In genomic region chr16:30063984-30064453, GRCm38 (mm10) we compare ENCODE assay signal across 8 mouse cellular contexts. TPM values are rescaled to one million over a fixed set of nuclear protein-coding genes. Genes with fewer than 3 reads are reported as not detected.
DNase-seq lines count a peak whose midpoint lies in the region; ATAC-seq and TF ChIP-seq lines count a peak whose summit lies in the region.

TSS of gene Hes1 (plus strand) at chr16:30064384.

- H3K4me1 ChIP-seq in embryonic facial prominence, embryonic 12.5 days = peaks cover 45% of the 10 kb centered on the region
- H3K4me1 ChIP-seq in heart, adult 2 months (ENCODE audit: control insufficient read depth, insufficient read depth, low read length) = peaks cover 9% of the 10 kb centered on the region
- H3K4me1 ChIP-seq in kidney, adult 2 months (ENCODE audit: control insufficient read depth, insufficient read depth, low read length) = peaks cover 18% of the 10 kb centered on the region; the same call in 1 of the 2 replicates
- H3K4me1 ChIP-seq in limb, embryonic 13.5 days = peaks cover 57% of the 10 kb centered on the region
- H3K4me1 ChIP-seq in midbrain, embryonic 16.5 days (ENCODE audit: control insufficient read depth, insufficient read depth, low read length) = peaks cover 30% of the 10 kb centered on the region

- peak within 1 kb of the TSS; percentile 97 for H3K27ac ChIP-seq in embryonic facial prominence, embryonic 12.5 days
- H3K27ac ChIP-seq in heart, adult 2 months = peak within 1 kb of the TSS; percentile 93
- H3K27ac ChIP-seq in kidney, adult 2 months (ENCODE audit: insufficient read depth, low read depth, low read length) = peak within 1 kb of the TSS; percentile 96
- H3K27ac ChIP-seq in limb, embryonic 13.5 days = peak within 1 kb of the TSS; percentile 98
- H3K27ac ChIP-seq in midbrain, embryonic 16.5 days (ENCODE audit: low read length) = peak within 1 kb of the TSS; percentile 74

- peak within 1 kb of the TSS; percentile 94 for H3K4me2 ChIP-seq in embryonic facial prominence, embryonic 12.5 days (replicated peaks)
- peak within 1 kb of the TSS; percentile 89 for H3K4me2 ChIP-seq in limb, embryonic 13.5 days (replicated peaks)
- peak within 1 kb of the TSS; percentile 95 for H3K4me2 ChIP-seq in midbrain, embryonic 16.5 days (ENCODE audit: low read length)

- WGBS in embryonic facial prominence, embryonic 12.5 days = under 1% methylated on average over 51 of the region's 57 CpGs
- WGBS in heart, adult 2 months = under 1% methylated on average over 39 of the region's 57 CpGs
- under 1% methylated on average over 56 of the region's 57 CpGs for WGBS in kidney, adult 2 months
- under 1% methylated on average over 49 of the region's 57 CpGs for WGBS in limb, embryonic 13.5 days
- WGBS in midbrain, embryonic 16.5 days = 0% methylated on average over 38 of the region's 57 CpGs

- no peaks in the 10 kb centered on the region for H3K9me3 ChIP-seq in embryonic facial prominence, embryonic 12.5 days
- no peaks in the 10 kb centered on the region for H3K9me3 ChIP-seq in limb, embryonic 13.5 days
- no peaks in the 10 kb centered on the region for H3K9me3 ChIP-seq in midbrain, embryonic 16.5 days (replicated peaks; ENCODE audit: control insufficient read depth, low read length, poor library complexity, severe bottlenecking)

- TF ChIP-seq POLR2A in heart, adult 2 months (IDR thresholded peaks at IDR 0.05; ENCODE audit: insufficient read depth, low read depth, low read length) = no peak
- no peak for TF ChIP-seq POLR2A in kidney, adult 2 months (IDR thresholded peaks at IDR 0.05; ENCODE audit: low read depth, low read length)

- peak within 1 kb of the TSS; percentile 71 for H3K4me3 ChIP-seq in embryonic facial prominence, embryonic 12.5 days
- H3K4me3 ChIP-seq in heart, adult 2 months = peak within 1 kb of the TSS; percentile 68
- H3K4me3 ChIP-seq in kidney, adult 2 months (ENCODE audit: insufficient read depth, low read depth, low read length) = peak within 1 kb of the TSS; percentile 80
- peak within 1 kb of the TSS; percentile 78 for H3K4me3 ChIP-seq in limb, embryonic 13.5 days
- peak within 1 kb of the TSS; percentile 55 for H3K4me3 ChIP-seq in midbrain, embryonic 16.5 days (ENCODE audit: low read depth, low read length)

- peak within 1 kb of the TSS; percentile 83 for H3K9ac ChIP-seq in embryonic facial prominence, embryonic 12.5 days
- H3K9ac ChIP-seq in heart, adult 2 months (ENCODE audit: low read depth, low read length) = peak within 1 kb of the TSS; percentile 93
- peak within 1 kb of the TSS; percentile 89 for H3K9ac ChIP-seq in limb, embryonic 13.5 days
- peak within 1 kb of the TSS; percentile 51 for H3K9ac ChIP-seq in midbrain, embryonic 16.5 days (ENCODE audit: low read depth, low read length)

- ATAC-seq in embryonic facial prominence, embryonic 12.5 days (ENCODE audit: insufficient number of reproducible peaks, insufficient read depth, low FRiP score, low TSS enrichment) = peak; percentile 58
- peak; percentile 73 for ATAC-seq in limb, embryonic 13.5 days (ENCODE audit: low FRiP score, low read depth)
- peak; percentile 81 for ATAC-seq in midbrain, embryonic 16.5 days

- peak; percentile 88 for TF ChIP-seq EP300 in heart, adult 2 months (IDR thresholded peaks at IDR 0.05; ENCODE audit: insufficient read depth, low read depth, low read length)

- no peak for TF ChIP-seq CTCF in heart, adult 2 months (IDR thresholded peaks at IDR 0.05)
- no peak for TF ChIP-seq CTCF in kidney, adult 2 months (conservative IDR thresholded peaks at IDR 0.05; ENCODE audit: insufficient read depth, insufficient read length, low read depth, low read length)

- no peaks in the 10 kb centered on the region for H3K79me2 ChIP-seq in heart, adult 2 months (replicated peaks; ENCODE audit: control insufficient read depth, insufficient read depth, low read length)

- intact Hi-C loops in heart, adult 2 months (cut with DNase I) = loop anchor here (10.0 kb wide), 1 partner anchor 429 kb away; no protein-coding TSS in a partner anchor

- 0 out of 2 replicates have a peak, but pooled peaks cover 3% of the 10 kb centered on the region for H3K27me3 ChIP-seq in embryonic facial prominence, embryonic 12.5 days
- H3K27me3 ChIP-seq in heart, adult 2 months (ENCODE audit: control insufficient read depth, insufficient read depth, low read length) = no peaks in the 10 kb centered on the region
- H3K27me3 ChIP-seq in kidney, adult 2 months (replicated peaks; ENCODE audit: control insufficient read depth, insufficient read depth, low read length) = no peaks in the 10 kb centered on the region
- peaks cover 16% of the 10 kb centered on the region; the same call in 1 of the 2 replicates for H3K27me3 ChIP-seq in limb, embryonic 13.5 days
- H3K27me3 ChIP-seq in midbrain, embryonic 16.5 days (ENCODE audit: control insufficient read depth, insufficient read depth, low read depth, low read length) = peaks cover 27% of the 10 kb centered on the region

- no peaks in the 10 kb centered on the region for H3K36me3 ChIP-seq in embryonic facial prominence, embryonic 12.5 days
- peaks cover 3% of the 10 kb centered on the region; the same call in 1 of the 2 replicates for H3K36me3 ChIP-seq in heart, adult 2 months (ENCODE audit: control insufficient read depth, insufficient read depth, low read length)
- H3K36me3 ChIP-seq in kidney, adult 2 months (ENCODE audit: control insufficient read depth, insufficient read depth, low read length) = peaks cover 4% of the 10 kb centered on the region
- H3K36me3 ChIP-seq in limb, embryonic 13.5 days = peaks cover 5% of the 10 kb centered on the region
- H3K36me3 ChIP-seq in midbrain, embryonic 16.5 days (ENCODE audit: control insufficient read depth, insufficient read depth, low read length) = no peaks in the 10 kb centered on the region

- DNase-seq in 3134 (ENCODE audit: extremely low read depth, insufficient read length, low spot score) = peak; percentile 96
- DNase-seq in adrenal gland, postnatal 10 days = peak; percentile 91
- DNase-seq in heart, adult 2 months = peak; percentile 93 to 96
- peak; percentile 98 for DNase-seq in kidney, adult 2 months
- DNase-seq in spleen, postnatal 36 days (ENCODE audit: low spot score in 2 of 2) = peak; percentile 88 to 91

RNA-seq across cellular contexts. Expression of gene Hes1, which starts in this region (rescaled TPM):
- 10 to 100 TPM; 28.7 to 35.5 TPM for total RNA-seq in adrenal gland, postnatal 10 days (2021)
- 64.0 and 65.2 TPM in 2 replicates for polyA plus RNA-seq in embryonic facial prominence, embryonic 12.5 days (2016; fragmentation: Nextera tagmentation; extraction: Ambion mirVana)
- total RNA-seq in heart, adult 2 months (2021) = 10 to 100 TPM; 16.2 to 21.4 TPM
- 27.1 and 44.6 TPM in 2 replicates for polyA plus RNA-seq in heart, adult 2 months (2012; rRNA removed)
- polyA plus RNA-seq in kidney, adult 2 months (2012; rRNA removed) = 54.4 and 78.8 TPM in 2 replicates
- polyA plus RNA-seq in limb, embryonic 13.5 days (2015; fragmentation: Nextera tagmentation; extraction: Ambion mirVana) = 49.6 and 50.2 TPM in 2 replicates
- 7.6 and 9.4 TPM in 2 replicates for polyA plus RNA-seq in midbrain, embryonic 16.5 days (2015; fragmentation: Nextera tagmentation; extraction: Ambion mirVana)

Comparison
In these comparisons a context has a peak if more than half of its experiments do, and no peak if none do; other contexts are left out.
1. Peak in every context shown above with its lines: DNase-seq, ATAC-seq, H3K4me3 ChIP-seq and H3K27ac ChIP-seq.